Mouse (Mus musculus): ENCODE data around the gene Emx1. TPM values are rescaled to one million over a fixed set of nuclear protein-coding genes. Genes with fewer than 3 reads are reported as not detected.

Gene Emx1
- polyA plus RNA-seq, 1 experiment from 2014 or later, result 1.5 TPM

Other genes starting within 250 kb of the Emx1 start
- 38.2 and 38.7 TPM in 2 replicates for gene Exoc6b, start 117.9 kb upstream of the Emx1 start, polyA plus RNA-seq (2016; fragmentation: Nextera tagmentation; extraction: Ambion mirVana)
- 36.5 and 49.8 TPM in 2 replicates for gene Spr, start 49.7 kb upstream of the Emx1 start, polyA plus RNA-seq (2016; fragmentation: Nextera tagmentation; extraction: Ambion mirVana)
- 8.3 and 10.2 TPM in 2 replicates for gene Sfxn5, start 146.0 kb downstream of the Emx1 start, polyA plus RNA-seq (2016; fragmentation: Nextera tagmentation; extraction: Ambion mirVana)
- 9.8 and 11.4 TPM in 2 replicates for gene Rab11fip5, start 187.2 kb downstream of the Emx1 start, polyA plus RNA-seq (2016; fragmentation: Nextera tagmentation; extraction: Ambion mirVana)
- not detected in 2 replicates for gene Noto, start 236.4 kb downstream of the Emx1 start, polyA plus RNA-seq (2016; fragmentation: Nextera tagmentation; extraction: Ambion mirVana)
- gene Smyd5, start 244.6 kb downstream of the Emx1 start, polyA plus RNA-seq (2016; fragmentation: Nextera tagmentation; extraction: Ambion mirVana), result 65.2 and 66.2 TPM in 2 replicates

Measured in limb, embryonic 12.5 days (tissue).